Mouse (Mus musculus): ENCODE data around the gene H2-DMb1. TPM values are rescaled to one million over a fixed set of nuclear protein-coding genes. Genes with fewer than 3 reads are reported as not detected.
A peak's percentile ranks its signal among the peaks of the same experiment; 100 is the strongest.

The H2-DMb1 gene
- polyA plus RNA-seq, 1 experiment from 2014 or later = not detected

DNA sequence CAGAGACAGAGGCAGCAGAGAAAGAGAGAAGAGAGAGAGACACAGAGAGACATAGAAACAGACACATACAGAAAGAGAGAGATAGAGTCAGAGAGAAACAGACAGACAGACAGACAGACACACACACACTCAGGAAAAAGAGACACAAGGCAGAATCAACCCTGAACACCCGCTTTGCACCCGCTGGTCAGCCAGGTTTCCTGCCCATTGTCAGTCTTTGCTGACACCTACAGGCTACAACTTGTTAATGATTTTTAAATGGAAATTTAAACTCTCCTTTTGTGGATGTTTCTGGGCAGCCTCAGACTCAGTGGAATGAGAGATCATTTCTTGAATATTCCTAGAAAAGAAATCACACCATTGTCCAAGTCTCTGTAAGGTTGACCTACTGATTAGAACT is 16.4 kb downstream of the H2-DMb1 start:
- H3K4me2 ChIP-seq = no peak overlapping the region
- no peak overlapping the region for H3K4me3 ChIP-seq
- H3K27me3 ChIP-seq = peaks cover 2% of the 10 kb centered on the region; the same call in 1 of the 2 replicates
- no peak overlapping the region for H3K27ac ChIP-seq (replicated peaks)
- H3K36me3 ChIP-seq = no peaks in the 10 kb centered on the region
- no peaks in the 10 kb centered on the region for H3K4me1 ChIP-seq (replicated peaks)
- no peaks in the 10 kb centered on the region for H3K9me3 ChIP-seq
- 3% methylated on average over 2 of the region's 2 CpGs for WGBS
- no peak for ATAC-seq (ENCODE audit: low read depth)
- H3K9ac ChIP-seq = no peak overlapping the region

DNA sequence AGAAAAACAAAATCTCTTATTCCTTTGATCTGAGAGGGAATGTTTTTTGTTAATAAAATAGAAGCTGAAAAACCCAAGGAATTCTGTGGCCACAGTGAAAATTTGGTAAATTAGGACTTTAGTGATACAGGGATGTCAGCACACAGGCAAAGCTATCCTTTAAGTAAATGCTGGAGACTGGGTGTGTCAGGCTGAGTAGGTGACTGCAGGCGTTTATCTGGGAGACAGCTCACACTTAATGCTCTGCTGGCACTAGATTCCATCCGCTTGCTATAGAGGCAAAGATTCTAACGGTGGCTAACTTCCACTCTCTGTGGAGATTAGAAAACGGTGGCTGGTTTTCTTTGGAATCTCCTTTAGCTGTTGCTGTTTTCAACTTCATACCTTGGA is 17.6 kb downstream of the H2-DMb1 start:
- H3K4me2 ChIP-seq = no peak overlapping the region
- WGBS = 27% methylated on average over 4 of the region's 4 CpGs
- ATAC-seq (ENCODE audit: low read depth) = no peak

DNA sequence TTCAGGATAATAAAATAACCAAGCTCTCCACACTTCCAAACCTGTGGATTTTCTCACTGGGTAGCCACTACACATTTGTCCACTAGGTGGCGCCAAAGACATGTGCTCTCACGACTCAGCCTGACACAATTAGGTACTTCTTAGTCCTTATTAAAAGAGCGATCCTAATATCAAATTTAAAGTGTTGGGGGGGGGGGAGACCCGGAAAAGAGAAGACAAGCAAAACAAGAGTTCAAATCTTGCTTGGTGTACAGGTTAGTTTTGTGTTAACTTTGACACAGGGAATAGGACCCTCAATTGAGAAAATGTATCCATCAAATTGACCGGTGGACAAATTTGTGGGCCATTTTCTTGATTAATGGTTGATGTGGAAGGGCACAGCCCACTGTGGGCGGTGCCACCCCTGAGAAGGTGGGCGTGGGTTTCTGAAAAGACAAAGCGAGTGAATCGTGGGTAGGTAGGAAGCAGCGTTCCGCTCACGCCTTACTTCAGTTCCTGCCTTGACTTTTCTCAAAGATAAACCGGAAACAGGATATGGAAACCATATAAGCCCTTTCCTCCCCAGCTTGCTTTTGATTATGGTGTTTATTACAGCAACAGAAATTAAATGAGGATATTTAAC is 18.1 kb downstream of the H2-DMb1 start:
- Histone ChIP-seq H3K9ac (no peak overlapping the region), H3K4me1 (replicated peaks) (no peaks in the 10 kb centered on the region), H3K9me3 (no peaks in the 10 kb centered on the region), H3K4me2 (no peak overlapping the region), H3K4me3 (no peak overlapping the region), H3K36me3 (no peaks in the 10 kb centered on the region), H3K27me3 (peaks cover 2% of the 10 kb centered on the region; the same call in 1 of the 2 replicates), H3K27ac (replicated peaks) (no peak overlapping the region)
- WGBS = 46% methylated on average over 13 of the region's 13 CpGs
- ATAC-seq (ENCODE audit: low read depth) = no peak

More for the DNA sequence above, 17.6 kb downstream of the H2-DMb1 start:
- H3K4me3 ChIP-seq = no peak overlapping the region
- no peak overlapping the region for H3K27ac ChIP-seq (replicated peaks)
- H3K9ac ChIP-seq = no peak overlapping the region
- no peaks in the 10 kb centered on the region for H3K9me3 ChIP-seq
- H3K4me1 ChIP-seq (replicated peaks) = no peaks in the 10 kb centered on the region
- peaks cover 2% of the 10 kb centered on the region; the same call in 1 of the 2 replicates for H3K27me3 ChIP-seq
- H3K36me3 ChIP-seq = no peaks in the 10 kb centered on the region

DNA sequence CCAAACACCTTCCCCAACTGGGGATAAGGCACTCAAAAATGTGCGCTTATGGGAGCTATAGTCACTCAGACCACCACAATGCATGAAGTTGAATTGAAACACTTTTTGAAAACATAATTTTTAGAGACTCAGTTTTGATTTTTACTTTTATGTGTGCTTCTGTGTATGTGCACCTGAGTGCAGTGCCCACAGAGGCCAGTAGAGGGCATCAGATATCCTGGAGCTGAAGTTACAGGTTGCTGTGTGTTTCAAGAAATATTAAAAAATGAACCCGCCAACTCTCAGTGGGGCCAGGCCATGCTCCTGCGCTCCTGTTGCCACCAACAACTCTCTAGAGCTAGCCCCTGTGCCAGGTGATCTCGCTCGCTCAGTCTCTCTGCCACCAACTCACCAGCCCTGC is 19.7 kb downstream of the H2-DMb1 start:
- Histone ChIP-seq H3K9me3 (0 out of 2 replicates have a peak, but pooled peaks cover 7% of the 10 kb centered on the region), H3K9ac (no peak overlapping the region), H3K27me3 (peaks cover 2% of the 10 kb centered on the region; the same call in 1 of the 2 replicates), H3K4me2 (no peak overlapping the region), H3K27ac (replicated peaks) (no peak overlapping the region), H3K36me3 (no peaks in the 10 kb centered on the region), H3K4me1 (replicated peaks) (no peaks in the 10 kb centered on the region), H3K4me3 (no peak overlapping the region)
- ATAC-seq (ENCODE audit: low read depth) = no peak
- 96% methylated on average over 5 of the region's 5 CpGs for WGBS

DNA sequence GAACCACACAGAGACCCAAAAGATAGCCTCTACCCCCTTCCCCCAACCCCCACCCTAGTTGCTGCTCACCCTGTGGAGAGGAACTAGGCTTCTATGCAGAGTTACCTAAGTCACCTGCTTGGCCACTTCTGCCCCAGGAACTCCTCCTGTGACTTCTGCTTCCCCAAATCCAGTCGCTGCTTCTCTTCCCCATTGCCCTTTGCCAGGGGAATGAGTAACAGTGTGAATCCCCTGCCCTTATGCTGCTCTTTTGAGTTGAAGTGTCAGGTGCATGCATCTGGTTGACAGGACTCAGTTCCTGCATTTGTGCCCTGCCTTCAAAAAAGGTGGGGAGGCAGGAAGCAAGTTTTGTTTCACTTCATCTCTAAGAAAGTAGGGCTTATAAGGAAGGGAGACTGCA is 21.2 kb downstream of the H2-DMb1 start:
- H3K27ac ChIP-seq (replicated peaks) = no peak overlapping the region
- WGBS = 68% methylated on average over 1 of the region's 1 CpGs

DNA sequence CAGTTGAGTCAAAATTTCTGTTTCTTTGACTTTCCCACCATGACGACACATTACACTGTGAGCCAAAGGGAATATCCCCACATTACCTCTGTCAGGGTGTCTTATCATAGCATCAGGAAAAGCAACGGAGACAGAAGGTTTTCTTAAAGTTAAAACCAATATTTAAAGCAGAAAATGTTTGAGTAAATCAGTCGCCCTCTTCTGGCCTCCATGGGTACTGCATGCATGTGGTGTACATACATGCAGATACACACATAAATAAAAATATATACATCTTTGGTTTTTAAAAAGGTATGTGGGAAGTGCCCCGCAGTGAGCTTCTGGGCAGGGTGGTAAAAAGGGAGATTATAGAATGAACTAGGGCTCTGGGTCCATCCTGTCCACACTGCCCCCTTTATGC is 24.3 kb downstream of the H2-DMb1 start:
- Histone ChIP-seq H3K4me1 (replicated peaks) (no peaks in the 10 kb centered on the region), H3K4me3 (no peak overlapping the region), H3K27ac (replicated peaks) (no peak overlapping the region), H3K9me3 (0 out of 2 replicates have a peak, but pooled peaks cover 7% of the 10 kb centered on the region), H3K9ac (no peak overlapping the region), H3K27me3 (no peaks in the 10 kb centered on the region), H3K36me3 (no peaks in the 10 kb centered on the region), H3K4me2 (no peak overlapping the region)
- 71% methylated on average over 4 of the region's 4 CpGs for WGBS
- no peak for ATAC-seq (ENCODE audit: low read depth)

More for the DNA sequence above, 21.2 kb downstream of the H2-DMb1 start:
- Histone ChIP-seq H3K27me3 (peaks cover 2% of the 10 kb centered on the region; the same call in 1 of the 2 replicates), H3K9me3 (0 out of 2 replicates have a peak, but pooled peaks cover 7% of the 10 kb centered on the region), H3K4me3 (no peak overlapping the region), H3K9ac (no peak overlapping the region), H3K36me3 (no peaks in the 10 kb centered on the region), H3K4me2 (no peak overlapping the region), H3K4me1 (replicated peaks) (no peaks in the 10 kb centered on the region)
- no peak for ATAC-seq (ENCODE audit: low read depth)

DNA sequence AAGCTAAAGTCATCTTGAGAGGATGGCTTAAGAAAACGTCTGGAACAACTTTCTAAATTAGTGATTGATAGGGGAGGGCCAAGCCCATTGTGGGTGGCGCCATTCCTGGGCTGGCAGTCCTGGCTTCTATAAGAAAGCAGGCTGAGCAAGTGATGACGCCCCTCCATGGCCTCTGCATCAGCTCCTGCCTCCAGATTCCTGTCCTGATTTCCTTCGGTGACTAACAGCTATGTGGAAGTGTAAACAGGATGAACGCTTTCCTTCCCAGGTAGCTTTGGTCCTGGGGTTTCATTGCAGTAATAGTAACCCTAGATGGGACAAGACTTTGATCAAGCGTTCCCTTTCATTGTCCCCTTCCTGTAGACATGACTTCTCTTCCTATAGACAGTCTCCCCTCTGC is 26.1 kb downstream of the H2-DMb1 start:
- Histone ChIP-seq H3K27me3 (peaks cover 11% of the 10 kb centered on the region), H3K9ac (no peak overlapping the region), H3K36me3 (no peaks in the 10 kb centered on the region), H3K27ac (replicated peaks) (no peak overlapping the region), H3K4me2 (no peak overlapping the region), H3K9me3 (0 out of 2 replicates have a peak, but pooled peaks cover 7% of the 10 kb centered on the region), H3K4me1 (replicated peaks) (no peaks in the 10 kb centered on the region), H3K4me3 (no peak overlapping the region)
- ATAC-seq (ENCODE audit: low read depth) = no peak
- 73% methylated on average over 6 of the region's 6 CpGs for WGBS

DNA sequence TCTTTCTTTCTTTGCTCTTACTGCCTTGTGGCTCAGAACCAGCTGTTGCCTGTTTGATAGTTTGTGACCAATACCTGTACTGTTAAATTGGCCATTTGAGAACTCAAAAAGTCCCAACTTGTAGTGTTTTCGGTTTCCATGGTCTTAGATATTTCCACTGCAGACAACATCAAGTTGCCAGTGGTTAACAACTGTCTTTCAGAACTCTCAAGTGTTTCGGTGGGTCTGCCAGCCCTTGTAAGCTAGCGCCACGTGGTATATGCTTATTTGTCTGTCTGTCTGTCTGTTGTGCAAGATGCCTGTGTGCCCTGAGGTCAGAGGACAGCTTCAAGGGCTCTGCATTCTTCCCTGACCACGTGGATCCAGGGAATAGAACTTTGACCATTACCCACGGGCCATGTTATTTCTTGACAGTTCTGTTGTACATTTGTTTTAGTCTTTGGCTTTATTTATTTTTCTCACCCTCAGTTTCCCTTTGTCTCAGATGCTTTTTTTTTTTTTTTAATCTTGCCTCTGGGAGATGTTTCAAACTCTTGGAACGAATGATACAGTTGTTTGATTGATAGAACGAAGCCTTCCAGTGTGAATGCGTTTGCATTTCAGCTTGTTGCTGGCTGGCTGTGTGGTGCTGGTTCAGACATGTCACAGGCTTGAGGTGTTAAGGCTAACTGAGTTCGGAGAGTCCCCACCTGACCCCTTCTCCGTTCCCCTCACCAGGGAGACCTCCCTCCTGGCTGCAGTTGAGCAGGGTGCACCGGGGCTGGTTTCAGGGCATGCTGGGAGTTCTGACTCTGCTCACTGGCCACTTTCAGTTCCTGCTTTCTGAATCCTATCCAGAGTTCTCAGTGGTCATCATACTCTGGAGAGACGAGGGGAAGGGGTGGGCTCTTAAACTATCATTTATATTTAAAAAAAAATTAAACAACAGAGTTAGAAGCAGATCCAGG is 27.3 kb downstream of the H2-DMb1 start:
- WGBS = 78% methylated on average over 13 of the region's 13 CpGs
- Histone ChIP-seq H3K36me3 (no peaks in the 10 kb centered on the region), H3K27ac (replicated peaks) (no peak overlapping the region), H3K27me3 (peaks cover 21% of the 10 kb centered on the region), H3K4me1 (replicated peaks) (no peaks in the 10 kb centered on the region), H3K9ac (no peak overlapping the region), H3K9me3 (0 out of 2 replicates have a peak, but pooled peaks cover 7% of the 10 kb centered on the region), H3K4me2 (no peak overlapping the region), H3K4me3 (no peak overlapping the region)
- ATAC-seq (ENCODE audit: low read depth) = no peak

DNA sequence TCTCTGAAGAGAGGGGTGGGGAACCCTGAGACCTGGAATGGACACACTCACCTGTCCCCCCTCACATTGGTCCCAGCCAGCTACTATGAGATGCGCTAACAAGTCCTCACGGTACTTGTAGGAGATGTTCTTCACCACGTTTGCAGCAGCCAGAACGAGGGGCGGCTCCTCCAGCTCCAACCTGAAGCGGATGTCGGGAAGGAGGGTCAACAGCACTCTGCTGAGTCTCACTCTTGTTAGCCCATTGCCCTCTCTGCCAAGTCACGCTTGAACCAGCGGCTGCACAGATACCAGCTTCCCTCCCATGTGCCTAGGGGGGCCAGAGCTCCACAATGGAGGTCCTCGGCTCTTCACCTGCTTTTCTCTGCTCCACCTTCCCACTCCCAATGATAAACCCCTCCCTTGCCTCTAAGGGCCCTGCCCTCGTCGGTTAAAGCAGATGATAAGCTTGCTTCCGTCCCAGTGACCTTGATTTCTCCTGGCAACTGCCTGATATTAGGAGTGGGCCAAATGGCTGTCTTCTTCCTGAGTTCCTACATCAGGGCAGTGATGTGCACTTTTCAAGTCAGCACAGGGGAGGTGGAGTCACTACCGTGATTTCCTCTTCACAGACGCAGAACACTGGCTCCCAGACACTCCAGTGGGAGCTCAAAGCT is 30.8 kb downstream of the H2-DMb1 start:
- H3K27me3 ChIP-seq = peaks cover 53% of the 10 kb centered on the region
- 81% methylated on average over 15 of the region's 15 CpGs for WGBS
- H3K4me2 ChIP-seq = no peak overlapping the region
- H3K4me3 ChIP-seq = no peak overlapping the region
- no peak for ATAC-seq (ENCODE audit: low read depth)
- H3K9ac ChIP-seq = no peak overlapping the region
- H3K27ac ChIP-seq (replicated peaks) = no peak overlapping the region
- peaks cover 18% of the 10 kb centered on the region for H3K4me1 ChIP-seq (replicated peaks)
- no peaks in the 10 kb centered on the region for H3K36me3 ChIP-seq
- H3K9me3 ChIP-seq = no peaks in the 10 kb centered on the region

DNA sequence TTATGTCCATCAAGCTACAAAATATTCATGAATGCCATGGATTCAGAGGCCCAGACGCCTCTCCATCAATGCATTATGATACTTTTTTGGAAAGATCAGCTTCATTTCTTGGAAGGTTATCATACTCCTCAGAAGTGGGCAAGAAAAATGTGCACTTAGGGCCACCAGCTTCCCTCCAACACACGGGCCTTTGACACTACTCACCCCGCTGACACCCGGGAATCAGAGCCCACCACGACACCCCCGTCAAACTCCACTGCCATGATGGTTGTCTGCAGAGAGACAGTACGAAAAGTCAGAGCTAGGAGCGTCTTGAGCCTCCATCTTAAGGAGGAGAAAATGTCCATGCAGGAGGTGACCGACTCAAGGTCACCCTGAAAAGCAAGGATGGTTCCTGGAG is 32.7 kb downstream of the H2-DMb1 start:
- Histone ChIP-seq H3K4me3 (no peak overlapping the region), H3K4me1 (replicated peaks) (peaks cover 18% of the 10 kb centered on the region), H3K9me3 (no peaks in the 10 kb centered on the region), H3K27me3 (peaks cover 72% of the 10 kb centered on the region), H3K9ac (no peak overlapping the region), H3K4me2 (no peak overlapping the region), H3K36me3 (no peaks in the 10 kb centered on the region), H3K27ac (replicated peaks) (no peak overlapping the region)
- ATAC-seq (ENCODE audit: low read depth) = no peak
- WGBS = 90% methylated on average over 9 of the region's 9 CpGs

DNA sequence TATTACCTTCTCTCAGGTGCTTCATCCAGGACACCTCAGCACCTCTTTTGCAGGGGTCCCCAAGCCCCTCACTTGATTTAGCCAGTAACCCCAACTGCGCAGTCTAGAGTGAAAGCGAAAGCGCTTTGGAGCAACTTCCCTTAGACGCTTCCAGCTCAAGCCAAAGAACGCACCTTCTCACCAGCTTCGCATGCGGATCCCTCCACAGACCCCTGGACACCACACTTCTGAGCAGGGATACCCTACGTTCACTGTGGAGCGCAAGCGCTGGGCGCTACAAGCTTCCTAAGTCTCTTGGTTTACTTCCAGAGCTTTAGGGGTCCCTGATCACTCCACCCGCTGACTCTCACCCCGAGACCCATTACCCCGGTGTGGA is 34.0 kb downstream of the H2-DMb1 start:
- Histone ChIP-seq H3K27me3 (peaks cover 85% of the 10 kb centered on the region), H3K4me1 (replicated peaks) (peaks cover 18% of the 10 kb centered on the region), H3K9me3 (no peaks in the 10 kb centered on the region), H3K9ac (peak overlapping the region; percentile 66), H3K4me3 (peak overlapping the region; percentile 39), H3K36me3 (no peaks in the 10 kb centered on the region), H3K27ac (replicated peaks) (no peak overlapping the region), H3K4me2 (peak overlapping the region; percentile 62)
- ATAC-seq (ENCODE audit: low read depth) = peak; percentile 59; the same call in 1 of the 2 replicates
- 5% methylated on average over 14 of the region's 14 CpGs for WGBS
